Mouse (Mus musculus) liver, embryonic 16.5 days (tissue): ENCODE data around the gene Zfp988. TPM values are rescaled to one million over a fixed set of nuclear protein-coding genes. Genes with fewer than 3 reads are reported as not detected.
"Not testable (repeated sequence)": the region's sequence is repeated elsewhere in the genome, so short reads cannot be mapped to it uniquely, and the experiment has no call there.

ENCODE experiments used
- ATAC-seq: fragments of 200-750 bp; cut with Nextera tagmentation; 2 replicates; pipeline ENCODE4 v1.8.0; 2017; ENCODE audit warnings: low read depth, mild to moderate bottlenecking, moderate number of reproducible peaks, moderate library complexity
- H3K27ac ChIP-seq: fragments of 300-500 bp; sonication (generic); 2 replicates; pipeline ENCODE4 v1.5.1; 2014; ENCODE audit warnings: mild to moderate bottlenecking, low read length
- H3K27me3 ChIP-seq: fragments of 300-500 bp; sonication (generic); 2 replicates; pipeline ENCODE4 v1.6.1; 2014; ENCODE audit warnings: low read depth, low read length, mixed read lengths; ENCODE audit not compliant: control insufficient read depth, insufficient read depth
- H3K36me3 ChIP-seq: fragments of 300-500 bp; sonication (generic); 2 replicates; pipeline ENCODE4 v1.6.1; 2014; ENCODE audit warnings: mild to moderate bottlenecking; ENCODE audit not compliant: control insufficient read depth, insufficient read depth
- H3K4me1 ChIP-seq: fragments of 300-500 bp; sonication (generic); 2 replicates; pipeline ENCODE4 v1.6.1; 2014; ENCODE audit warnings: low read depth, low read length, mixed read lengths; ENCODE audit not compliant: control insufficient read depth
- H3K4me2 ChIP-seq: fragments of 300-500 bp; sonication (generic); 2 replicates; pipeline ENCODE4 v1.6.1; 2014; ENCODE audit warnings: low read depth, low read length, mixed read lengths
- H3K4me3 ChIP-seq: fragments of 300-500 bp; sonication (generic); 2 replicates; pipeline ENCODE4 v1.5.1; 2014; ENCODE audit warnings: low read depth, mild to moderate bottlenecking, low read length
- H3K9ac ChIP-seq: fragments of 300-500 bp; sonication (generic); 2 replicates; pipeline ENCODE4 v1.6.1; 2014; ENCODE audit warnings: low read depth, low read length
- H3K9me3 ChIP-seq: fragments of 300-500 bp; sonication (generic); replicated peaks from 2 replicates; pipeline ENCODE4 v1.6.1; 2016; ENCODE audit warnings: low read length; ENCODE audit not compliant: control insufficient read depth
- WGBS: fragments of 180-500 bp; shearing (Covaris S2); extraction: QIAGEN DNeasy Blood & Tissue Kit; methylation state at CpG from one replicate; pipeline ENCODE4 v1.1.7; 2014; ENCODE audit not compliant: insufficient replicate concordance; 5-methylcytosine and 5-hydroxymethylcytosine counted together
- polyA plus RNA-seq: library from polyadenylated mRNA; unstranded; fragments of >200 nt; fragmentation: Nextera tagmentation; extraction: Ambion mirVana; gene quantifications from 2 replicates; pipeline ENCODE4 v1.2.1, GENCODE M21; 2015

Zfp988 gene
- 0.05 TPM in 1 of 2 replicates, not detected in the other for polyA plus RNA-seq

- H3K4me2 ChIP-seq, ATAC-seq, H3K4me1 ChIP-seq, H3K9ac ChIP-seq, H3K36me3 ChIP-seq, H3K9me3 ChIP-seq, H3K4me3 ChIP-seq, H3K27me3 ChIP-seq, H3K27ac ChIP-seq: not testable (repeated sequence)
- 67% methylated on average over 6 of the region's 6 CpGs for WGBS
These were observed at the start of gene Zfp988 for GRCm38 (mm10) chr4:147305436-147305835. TSS of gene Zfp988 (plus strand) at chr4:147305674.

- not testable (repeated sequence) for H3K27me3 ChIP-seq, H3K9me3 ChIP-seq, H3K4me1 ChIP-seq, H3K4me3 ChIP-seq, H3K9ac ChIP-seq, H3K36me3 ChIP-seq, H3K27ac ChIP-seq, H3K4me2 ChIP-seq, ATAC-seq
- 63% methylated on average over 2 of the region's 3 CpGs for WGBS
These were observed 42.8 kb upstream of the Zfp988 start for GRCm38 (mm10) chr4:147262708-147263107.

GRCm38 (mm10) chr4:147267302-147267701 is 38.2 kb upstream of the Zfp988 start:
- not testable (repeated sequence) for ATAC-seq, H3K4me1 ChIP-seq, H3K9me3 ChIP-seq, H3K4me3 ChIP-seq, H3K27me3 ChIP-seq, H3K9ac ChIP-seq, H3K27ac ChIP-seq, H3K36me3 ChIP-seq, H3K4me2 ChIP-seq
- WGBS: 78% methylated on average over 16 of the region's 17 CpGs

- not testable (repeated sequence) for H3K4me2 ChIP-seq, H3K27ac ChIP-seq, H3K4me1 ChIP-seq, H3K36me3 ChIP-seq, H3K27me3 ChIP-seq, H3K9me3 ChIP-seq, H3K4me3 ChIP-seq, H3K9ac ChIP-seq, ATAC-seq
- 73% methylated on average over 25 of the region's 25 CpGs for WGBS
These were observed 36.7 kb upstream of the Zfp988 start for GRCm38 (mm10) chr4:147268735-147269134.

- not testable (repeated sequence) for H3K4me2 ChIP-seq, H3K27ac ChIP-seq, H3K4me3 ChIP-seq, ATAC-seq, H3K36me3 ChIP-seq, H3K9ac ChIP-seq, H3K27me3 ChIP-seq, H3K4me1 ChIP-seq, H3K9me3 ChIP-seq
- WGBS: 67% methylated on average over 4 of the region's 4 CpGs
These were observed 35.4 kb upstream of the Zfp988 start for GRCm38 (mm10) chr4:147270026-147270425.

GRCm38 (mm10) chr4:147271601-147272000 is 33.9 kb upstream of the Zfp988 start:
- H3K27me3 ChIP-seq, ATAC-seq, H3K4me3 ChIP-seq, H3K27ac ChIP-seq, H3K4me1 ChIP-seq, H3K36me3 ChIP-seq, H3K4me2 ChIP-seq, H3K9ac ChIP-seq: not testable (repeated sequence)
- peaks cover 14% of the 10 kb centered on the region for H3K9me3 ChIP-seq
- 72% methylated on average over 12 of the region's 13 CpGs for WGBS

- H3K36me3 ChIP-seq, H3K27ac ChIP-seq, H3K9me3 ChIP-seq, H3K27me3 ChIP-seq, H3K9ac ChIP-seq, H3K4me3 ChIP-seq, H3K4me1 ChIP-seq: not testable (repeated sequence)
- ATAC-seq: peak; percentile 58
- WGBS: 31% methylated on average over 54 of the region's 58 CpGs
- H3K4me2 ChIP-seq: peak overlapping the region; percentile 30
These were observed 30.3 kb upstream of the Zfp988 start for GRCm38 (mm10) chr4:147275021-147275772.

- not testable (repeated sequence) for H3K4me3 ChIP-seq, H3K4me1 ChIP-seq, H3K9me3 ChIP-seq, H3K27ac ChIP-seq, H3K27me3 ChIP-seq, H3K9ac ChIP-seq, ATAC-seq, H3K36me3 ChIP-seq
- 22% methylated on average over 54 of the region's 54 CpGs for WGBS
- peak overlapping the region; percentile 30 for H3K4me2 ChIP-seq
These were observed 29.7 kb upstream of the Zfp988 start for GRCm38 (mm10) chr4:147275773-147276140.

GRCm38 (mm10) chr4:147280406-147280805 is 25.1 kb upstream of the Zfp988 start:
- H3K4me2 ChIP-seq, H3K4me1 ChIP-seq, ATAC-seq, H3K9ac ChIP-seq, H3K9me3 ChIP-seq, H3K27ac ChIP-seq, H3K27me3 ChIP-seq, H3K4me3 ChIP-seq, H3K36me3 ChIP-seq: not testable (repeated sequence)
- WGBS: 59% methylated on average over 2 of the region's 2 CpGs
